Mouse (Mus musculus) limb, embryonic 14.5 days (tissue): ENCODE data around the gene 1810010H24Rik. TPM values are rescaled to one million over a fixed set of nuclear protein-coding genes. Genes with fewer than 3 reads are reported as not detected.

Experiments used
- ATAC-seq: fragments of 200-750 bp; cut with Nextera tagmentation; 2 replicates; pipeline ENCODE4 v1.8.0; 2017; ENCODE audit warnings: low read depth, moderate number of reproducible peaks, moderate TSS enrichment; ENCODE audit not compliant: low FRiP score
- DNase-seq: peaks from one replicate; pipeline ENCODE4 v3.0.0-alpha.2; 2015; ENCODE audit warnings: low spot score
- H3K27ac ChIP-seq: fragments of 300-500 bp; sonication (generic); replicated peaks from 2 replicates; pipeline ENCODE4 v1.5.1; 2014; ENCODE audit warnings: low read depth, mild to moderate bottlenecking, low read length, moderate library complexity, mixed read lengths
- H3K27me3 ChIP-seq: fragments of 300-500 bp; sonication (generic); 2 replicates; pipeline ENCODE4 v1.6.1; 2014; ENCODE audit warnings: low read length, mixed read lengths; ENCODE audit not compliant: control insufficient read depth, insufficient read depth
- H3K36me3 ChIP-seq: fragments of 300-500 bp; sonication (generic); 2 replicates; pipeline ENCODE4 v1.6.1; 2014; ENCODE audit warnings: mild to moderate bottlenecking, low read length, moderate library complexity, mixed read lengths; ENCODE audit not compliant: control insufficient read depth, insufficient read depth
- H3K4me1 ChIP-seq: fragments of 300-500 bp; sonication (generic); 2 replicates; pipeline ENCODE4 v1.6.1; 2014; ENCODE audit warnings: antibody characterized with exemption, low read length, mixed read lengths; ENCODE audit not compliant: control insufficient read depth, insufficient read depth
- H3K4me2 ChIP-seq: fragments of 300-500 bp; sonication (generic); replicated peaks from 2 replicates; pipeline ENCODE4 v1.6.1; 2014; ENCODE audit warnings: low read depth, mild to moderate bottlenecking, low read length, moderate library complexity; ENCODE audit not compliant: severe bottlenecking
- H3K4me3 ChIP-seq: fragments of 300-500 bp; sonication (generic); replicated peaks from 2 replicates; pipeline ENCODE4 v1.5.1; 2014; ENCODE audit warnings: low read length
- H3K9ac ChIP-seq: fragments of 300-500 bp; sonication (generic); 2 replicates; pipeline ENCODE4 v1.6.1; 2014; ENCODE audit warnings: mild to moderate bottlenecking, low read depth, low read length, moderate library complexity; ENCODE audit not compliant: severe bottlenecking
- H3K9me3 ChIP-seq: fragments of 300-500 bp; sonication (generic); 2 replicates; pipeline ENCODE4 v1.6.1; 2016; ENCODE audit warnings: low read length; ENCODE audit not compliant: control insufficient read depth
- POLR2A ChIP-seq: fragments of 200-500 bp; IDR thresholded peaks from 2 replicates; pipeline ENCODE4 v1.8.0; 2012; ENCODE audit warnings: inconsistent platforms, mild to moderate bottlenecking, moderate library complexity, borderline replicate concordance; ENCODE audit not compliant: insufficient read depth, insufficient read length; ENCODE audit errors: extremely low read depth
- WGBS: fragments of 180-500 bp; shearing (Covaris S2); extraction: QIAGEN DNeasy Blood & Tissue Kit; methylation state at CpG from one replicate; pipeline ENCODE4 v1.1.7; 2014; 5-methylcytosine and 5-hydroxymethylcytosine counted together
- polyA plus RNA-seq, 2 experiments: library from polyadenylated mRNA; depleted of rRNA in 1 of 2; stranded (reverse) in 1 of 2; unstranded in 1 of 2; fragments of >200 nt; fragmentation: Nextera tagmentation in 1 of 2; extraction: Ambion mirVana in 1 of 2; gene quantifications; 2 replicates each; pipeline versions ENCODE4 v1.2.1 to v1.2.3; 2012 to 2014

Gene 1810010H24Rik
- polyA plus RNA-seq, 2 experiments = 2.3 to 2.6 TPM

DNA sequence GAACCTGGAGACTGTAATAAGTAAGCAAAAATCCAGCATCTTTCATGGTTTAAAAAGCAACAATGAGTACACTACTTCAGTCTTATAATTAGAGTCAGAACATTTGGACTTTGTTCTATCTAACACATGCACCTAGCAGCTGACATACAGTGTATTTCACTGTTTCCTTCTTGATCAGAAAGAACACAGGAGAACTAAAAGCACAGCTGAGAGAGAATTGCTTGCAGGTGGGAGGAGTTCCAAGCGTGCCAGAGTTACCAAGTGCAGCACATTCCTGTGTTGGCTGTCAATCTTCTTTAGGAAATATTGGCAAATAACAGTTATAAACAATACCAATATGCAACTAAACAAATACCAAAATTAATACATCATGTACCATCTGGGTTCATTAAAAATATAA, 35.5 kb downstream of the 1810010H24Rik start:
- Histone ChIP-seq H3K9me3 (no peaks in the 10 kb centered on the region), H3K4me1 (no peaks in the 10 kb centered on the region), H3K36me3 (peaks cover 88% of the 10 kb centered on the region), H3K27ac (no peak overlapping the region), H3K9ac (no peak overlapping the region), H3K4me2 (no peak overlapping the region), H3K4me3 (no peak overlapping the region), H3K27me3 (no peaks in the 10 kb centered on the region)
- ATAC-seq (no peak), DNase-seq (no peak)
- no peak for TF ChIP-seq POLR2A
- 88% methylated on average over 1 of the region's 1 CpGs for WGBS

DNA sequence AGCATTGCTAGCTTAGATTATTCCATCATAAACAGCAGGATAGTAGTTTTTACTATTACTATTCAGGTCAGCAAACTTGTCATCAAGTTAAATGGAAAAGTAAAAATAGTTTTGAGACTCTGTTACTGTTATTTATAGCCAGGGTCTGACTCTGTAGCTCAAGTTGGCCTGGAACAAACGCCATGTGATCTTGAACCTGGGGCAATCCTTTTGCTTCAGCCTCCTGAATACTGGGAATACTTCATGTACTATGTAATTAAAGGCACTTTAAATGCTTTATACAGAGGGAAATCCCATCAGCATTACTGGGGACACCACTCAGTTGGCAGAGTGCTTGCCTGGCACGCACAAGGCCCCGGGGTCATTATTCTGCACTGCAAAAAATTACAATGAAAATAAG, 37.6 kb downstream of the 1810010H24Rik start:
- H3K27ac ChIP-seq = no peak overlapping the region
- peaks cover 89% of the 10 kb centered on the region for H3K36me3 ChIP-seq
- WGBS = 96% methylated on average over 3 of the region's 3 CpGs
- TF ChIP-seq POLR2A = no peak
- ATAC-seq (no peak), DNase-seq (no peak)
- no peak overlapping the region for H3K4me3 ChIP-seq
- H3K9ac ChIP-seq = no peak overlapping the region
- no peaks in the 10 kb centered on the region for H3K4me1 ChIP-seq
- no peak overlapping the region for H3K4me2 ChIP-seq
- H3K27me3 ChIP-seq = no peaks in the 10 kb centered on the region
- H3K9me3 ChIP-seq = no peaks in the 10 kb centered on the region

DNA sequence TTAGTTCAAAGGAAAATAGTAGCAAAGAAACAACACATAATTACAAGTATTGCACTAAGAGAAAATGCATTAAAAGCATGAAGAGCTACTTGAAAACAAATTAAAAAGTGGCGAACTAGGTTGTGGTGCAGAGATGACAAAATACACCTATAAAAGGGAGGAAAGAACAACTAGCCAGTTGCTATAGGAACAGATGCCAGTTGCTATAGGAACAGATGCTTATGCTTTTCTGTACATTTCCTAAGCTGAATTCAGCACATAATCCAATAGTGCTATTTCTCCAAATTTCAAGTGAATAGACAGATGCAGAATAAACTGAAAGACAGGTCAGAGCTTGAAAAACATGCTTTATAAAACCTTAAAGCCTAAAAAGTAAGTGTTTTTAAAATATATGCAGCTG, 39.1 kb downstream of the 1810010H24Rik start:
- WGBS = 95% methylated on average over 1 of the region's 1 CpGs
- no peak for TF ChIP-seq POLR2A
- no peak overlapping the region for H3K27ac ChIP-seq
- H3K27me3 ChIP-seq = no peaks in the 10 kb centered on the region
- H3K36me3 ChIP-seq = peaks cover 79% of the 10 kb centered on the region
- DNase-seq = no peak
- H3K4me3 ChIP-seq = no peak overlapping the region
- ATAC-seq = no peak
- no peak overlapping the region for H3K4me2 ChIP-seq
- no peaks in the 10 kb centered on the region for H3K4me1 ChIP-seq
- no peak overlapping the region for H3K9ac ChIP-seq
- H3K9me3 ChIP-seq = no peaks in the 10 kb centered on the region

DNA sequence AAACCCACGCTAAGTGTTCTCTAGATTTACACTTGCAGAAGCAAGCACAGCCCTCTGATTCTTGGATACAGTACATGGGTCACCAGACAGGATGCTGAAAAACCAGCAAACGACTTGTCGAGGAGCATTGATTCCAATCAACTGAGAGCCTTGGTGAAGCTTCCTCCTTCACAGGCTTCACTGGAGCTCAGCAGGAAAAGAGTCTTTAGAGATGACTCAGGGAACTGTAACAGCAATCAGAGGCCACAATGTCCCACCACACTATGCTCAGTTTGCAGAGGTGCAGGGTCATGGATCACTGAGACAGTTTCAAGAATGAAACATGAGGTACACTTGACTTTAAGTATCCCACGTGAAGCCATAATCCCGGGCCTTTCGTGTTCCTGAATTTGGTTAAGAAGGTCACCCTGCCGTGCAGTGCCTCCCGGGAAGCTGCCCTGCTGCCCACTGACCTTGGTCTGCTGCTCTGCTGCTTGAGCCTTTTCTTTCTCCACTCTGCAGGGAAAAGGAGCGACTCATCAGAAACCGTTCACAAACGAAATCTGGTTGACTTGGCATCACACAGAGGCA, 39.8 kb downstream of the 1810010H24Rik start:
- no peaks in the 10 kb centered on the region for H3K27me3 ChIP-seq
- 92% methylated on average over 11 of the region's 11 CpGs for WGBS
- no peak overlapping the region for H3K27ac ChIP-seq
- no peak for TF ChIP-seq POLR2A
- H3K9me3 ChIP-seq = no peaks in the 10 kb centered on the region
- no peak overlapping the region for H3K9ac ChIP-seq
- H3K36me3 ChIP-seq = peaks cover 80% of the 10 kb centered on the region
- ATAC-seq (no peak), DNase-seq (no peak)
- H3K4me3 ChIP-seq = no peak overlapping the region
- no peak overlapping the region for H3K4me2 ChIP-seq
- no peaks in the 10 kb centered on the region for H3K4me1 ChIP-seq

Other genes with a start within 250 kb of the 1810010H24Rik start
- 13.6 and 13.7 TPM in 2 replicates for gene Polg2, start 246.1 kb upstream of the 1810010H24Rik start, polyA plus RNA-seq (2012; rRNA removed)
- 12.7 and 13.7 TPM in 2 replicates for gene Polg2, start 246.1 kb upstream of the 1810010H24Rik start, polyA plus RNA-seq (2014; fragmentation: Nextera tagmentation; extraction: Ambion mirVana)
- 461 and 503 TPM in 2 replicates for gene Ddx5, start 236.5 kb upstream of the 1810010H24Rik start, polyA plus RNA-seq (2012; rRNA removed)
- 351 and 367 TPM in 2 replicates for gene Ddx5, start 236.5 kb upstream of the 1810010H24Rik start, polyA plus RNA-seq (2014; fragmentation: Nextera tagmentation; extraction: Ambion mirVana)
- 24.3 and 32.6 TPM in 2 replicates for gene Cep95, start 236.4 kb upstream of the 1810010H24Rik start, polyA plus RNA-seq (2012; rRNA removed)
- 16.1 and 20.6 TPM in 2 replicates for gene Cep95, start 236.4 kb upstream of the 1810010H24Rik start, polyA plus RNA-seq (2014; fragmentation: Nextera tagmentation; extraction: Ambion mirVana)
- gene Smurf2, start 105.0 kb upstream of the 1810010H24Rik start, polyA plus RNA-seq (2012; rRNA removed) = 22.1 and 24.0 TPM in 2 replicates
- gene Smurf2, start 105.0 kb upstream of the 1810010H24Rik start, polyA plus RNA-seq (2014; fragmentation: Nextera tagmentation; extraction: Ambion mirVana) = 21.2 and 22.4 TPM in 2 replicates
- gene Kpna2, start 26.1 kb upstream of the 1810010H24Rik start, polyA plus RNA-seq (2012; rRNA removed) = 194 and 224 TPM in 2 replicates
- gene Kpna2, start 26.1 kb upstream of the 1810010H24Rik start, polyA plus RNA-seq (2014; fragmentation: Nextera tagmentation; extraction: Ambion mirVana) = 291 and 311 TPM in 2 replicates
- 43.8 and 49.1 TPM in 2 replicates for gene Bptf, start 106.4 kb downstream of the 1810010H24Rik start, polyA plus RNA-seq (2012; rRNA removed)
- 38.4 and 48.1 TPM in 2 replicates for gene Bptf, start 106.4 kb downstream of the 1810010H24Rik start, polyA plus RNA-seq (2014; fragmentation: Nextera tagmentation; extraction: Ambion mirVana)
- gene Nol11, start 163.7 kb downstream of the 1810010H24Rik start, polyA plus RNA-seq (2012; rRNA removed) = 25.3 and 28.0 TPM in 2 replicates
- gene Nol11, start 163.7 kb downstream of the 1810010H24Rik start, polyA plus RNA-seq (2014; fragmentation: Nextera tagmentation; extraction: Ambion mirVana) = 45.4 and 53.9 TPM in 2 replicates